Mouse (Mus musculus) adrenal gland (tissue): ENCODE data around the gene Srpk2.
"Not testable (repeated sequence)": the region's sequence is repeated elsewhere in the genome, so short reads cannot be mapped to it uniquely, and the experiment has no call there.

Experiments used
- intact Hi-C: fragments of 180-260 bp; cut with DNase I; formaldehyde crosslinking; loops from one replicate; pipeline ENCODE4 v1.15.1; 2025
- long read RNA-seq, 2 experiments: library from polyadenylated mRNA; unstranded; transcript quantifications; one replicate each; pipeline ENCODE4 v2.0.0; 2020; ENCODE audit warnings: borderline replicate concordance in 1 of 2; ENCODE audit not compliant: insufficient replicate concordance in 1 of 2

The Srpk2 gene
- long read RNA-seq, experiment 1, full-length matches to known transcripts = 1 of 18 reads
- long read RNA-seq, experiment 1, partial matches to known transcripts = 8 of 18 reads
- long read RNA-seq, experiment 1, other reads (novel, unspliced or antisense) = 9 of 18 reads
- long read RNA-seq, experiment 2, partial matches to known transcripts = 16 of 26 reads
- long read RNA-seq, experiment 2, other reads (novel, unspliced or antisense) = 10 of 26 reads

DNA sequence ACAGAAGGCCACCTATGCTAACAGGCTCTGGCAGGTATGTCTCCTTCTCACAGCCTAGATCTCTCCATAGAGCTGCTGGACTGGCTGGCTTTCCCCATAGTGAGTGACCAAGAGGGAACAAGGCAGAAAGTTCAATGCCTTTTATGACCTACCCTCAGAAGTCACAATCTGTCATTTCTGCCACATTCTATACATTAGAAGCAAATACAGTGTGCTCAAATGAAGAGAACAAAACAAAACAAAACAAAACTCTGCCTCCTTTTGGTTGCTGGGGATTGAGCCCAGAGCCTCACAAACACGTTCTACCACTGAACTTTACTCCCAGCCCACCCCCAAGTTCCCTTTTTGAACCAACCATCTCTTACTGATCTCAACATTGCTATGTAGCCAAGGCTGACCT lies at the start of gene Srpk2:
Srpk2 (minus strand) TSS at position 101 of the 400 bp plus-strand sequence.
- intact Hi-C loops = no loop called here

DNA sequence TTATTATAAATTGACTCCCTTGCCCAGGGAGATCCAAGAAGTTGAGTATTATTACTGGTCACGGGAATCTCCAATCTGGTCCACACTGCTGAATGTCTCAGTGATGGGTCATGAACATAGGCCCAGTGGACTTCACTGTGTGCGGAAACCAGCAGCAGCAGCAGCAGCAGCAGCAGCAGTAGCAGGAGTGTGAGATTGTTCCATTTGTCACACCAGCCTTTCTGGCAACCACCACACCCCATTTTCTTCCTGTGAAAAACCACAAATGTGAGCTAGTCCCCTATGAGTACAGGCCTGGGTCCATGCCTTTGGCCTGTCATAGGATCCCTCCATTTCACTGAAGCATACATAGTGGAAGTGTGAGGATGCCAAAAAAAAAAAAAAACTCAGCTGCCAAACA lies 37.5 kb upstream of the Srpk2 start:
- intact Hi-C loops = no loop called here

- intact Hi-C loops = no loop called here
These were observed 34.5 kb upstream of the Srpk2 start for GRCm38 (mm10) chr5:23718881-23719328.

GRCm38 (mm10) chr5:23718182-23718534 lies 33.7 kb upstream of the Srpk2 start:
- intact Hi-C loops = no loop called here

GRCm38 (mm10) chr5:23717469-23718181 lies 33.2 kb upstream of the Srpk2 start:
- intact Hi-C loops = no loop called here

GRCm38 (mm10) chr5:23713401-23714335 lies 29.3 kb upstream of the Srpk2 start:
- intact Hi-C loops = no loop called here

GRCm38 (mm10) chr5:23712130-23713001 lies 27.9 kb upstream of the Srpk2 start:
- intact Hi-C loops = no loop called here

DNA sequence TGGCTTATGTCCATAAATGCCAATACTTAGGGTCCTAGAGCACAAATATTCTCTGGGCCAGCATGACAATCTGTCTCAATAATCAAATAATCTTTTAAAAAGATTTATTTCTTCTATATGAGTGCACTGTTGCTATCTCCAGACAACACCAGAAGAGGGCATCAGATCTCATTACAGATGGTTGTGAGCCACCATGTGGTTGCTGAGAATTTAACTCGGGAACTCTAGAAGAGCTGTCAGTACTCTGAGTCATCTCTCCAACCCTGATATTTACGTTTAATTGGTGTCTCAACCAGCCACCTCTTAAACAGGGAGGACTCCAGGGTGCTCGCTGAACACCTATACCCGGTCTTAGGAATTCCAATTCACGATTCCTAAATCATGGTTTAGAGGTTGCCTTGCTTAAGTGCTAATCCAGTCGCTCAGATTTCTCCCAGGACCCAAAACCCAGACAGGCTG lies 27.3 kb upstream of the Srpk2 start:
- intact Hi-C loops = not testable (repeated sequence)

- intact Hi-C loops = no loop called here
These were observed 26.8 kb upstream of the Srpk2 start for GRCm38 (mm10) chr5:23711244-23711643.

DNA sequence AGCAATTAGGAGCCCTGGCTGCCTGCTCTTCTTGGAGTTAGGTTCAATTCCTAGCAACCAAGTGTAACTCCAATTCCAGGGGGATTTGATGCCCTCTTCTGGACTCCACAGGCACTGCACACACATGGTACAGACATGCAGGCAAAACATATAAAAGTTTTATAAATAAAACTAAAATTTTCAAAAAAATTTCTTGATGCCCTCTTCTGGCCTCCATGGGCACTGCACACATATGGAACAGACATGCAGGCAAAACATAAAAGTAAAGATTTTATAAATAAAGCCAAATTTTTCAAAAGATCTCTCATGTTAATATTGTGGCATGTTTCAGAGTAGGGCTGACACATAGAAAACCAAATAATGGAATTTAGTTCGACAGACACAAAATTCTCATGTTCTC lies 25.2 kb upstream of the Srpk2 start:
- intact Hi-C loops = no loop called here

DNA sequence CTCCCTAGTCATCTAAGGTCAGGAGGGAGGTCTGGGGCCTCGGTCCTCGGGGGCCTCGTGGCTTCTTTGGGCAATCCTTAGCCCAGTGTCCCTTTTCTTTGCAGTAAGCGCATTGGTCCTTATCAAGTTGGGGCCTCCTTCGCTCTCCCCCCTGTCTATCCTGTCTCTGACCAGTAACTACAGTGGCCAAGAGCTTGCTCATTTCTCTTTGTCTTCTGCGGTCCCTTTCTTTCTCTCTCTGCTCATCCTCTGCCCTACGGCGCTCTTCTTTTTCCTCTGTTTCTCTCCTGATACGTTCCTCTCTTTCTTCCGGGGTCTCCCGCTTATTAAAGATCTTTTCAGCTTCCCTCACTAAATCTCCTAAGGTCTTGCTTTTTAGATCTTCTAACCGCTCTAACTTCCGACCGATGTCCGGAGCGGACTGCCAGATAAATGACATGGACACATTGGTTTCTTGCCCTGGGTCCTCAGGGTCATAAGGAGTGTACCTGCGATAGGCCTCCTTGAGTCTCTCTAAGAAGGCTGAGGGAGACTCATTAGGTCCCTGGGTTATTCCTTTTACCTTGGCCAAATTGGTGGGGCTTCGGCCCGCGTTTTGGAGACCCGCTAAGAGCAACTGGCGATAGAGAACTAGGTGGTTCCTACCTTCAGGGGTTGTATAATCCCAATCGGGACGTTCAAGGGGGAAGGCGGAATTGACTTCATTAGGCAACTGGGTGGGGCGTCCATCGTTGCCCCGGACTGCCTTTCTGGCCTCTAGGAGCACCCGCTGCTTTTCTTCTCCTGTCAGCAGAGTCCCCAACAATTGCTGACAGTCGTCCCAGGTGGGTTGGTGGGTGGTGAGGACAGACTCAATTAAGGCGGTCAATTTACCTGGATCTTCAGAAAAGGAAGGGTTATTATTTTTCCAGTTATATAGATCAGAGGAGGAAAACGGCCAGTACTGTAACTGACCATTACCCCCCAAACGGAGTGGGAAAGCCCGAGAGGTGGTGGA lies 22.5 kb upstream of the Srpk2 start:
- intact Hi-C loops = not testable (repeated sequence)

- intact Hi-C loops = no loop called here
These were observed 13.0 kb upstream of the Srpk2 start for GRCm38 (mm10) chr5:23697457-23697856.

GRCm38 (mm10) chr5:23683431-23683830 lies 986 bp downstream of the Srpk2 start:
- intact Hi-C loops = no loop called here

DNA sequence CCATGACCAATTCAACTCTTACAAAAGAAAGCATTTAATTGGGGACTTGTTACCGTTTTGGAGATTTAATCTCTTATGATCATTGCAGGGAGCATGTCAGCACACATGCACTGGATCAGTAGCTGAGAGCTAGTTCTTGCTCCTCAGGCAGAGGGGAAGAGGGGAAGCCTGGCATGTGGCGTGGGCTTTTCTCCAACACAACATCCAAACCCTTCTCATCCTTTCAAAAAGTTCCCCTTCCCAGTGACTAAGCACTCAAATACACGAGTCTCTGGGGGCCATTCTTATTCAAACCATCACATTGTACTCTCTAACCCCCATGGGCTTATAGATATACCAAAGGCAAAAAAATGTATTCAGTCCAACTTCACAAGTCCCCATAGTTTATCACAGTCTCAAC lies 5.4 kb downstream of the Srpk2 start:
- intact Hi-C loops = no loop called here

DNA sequence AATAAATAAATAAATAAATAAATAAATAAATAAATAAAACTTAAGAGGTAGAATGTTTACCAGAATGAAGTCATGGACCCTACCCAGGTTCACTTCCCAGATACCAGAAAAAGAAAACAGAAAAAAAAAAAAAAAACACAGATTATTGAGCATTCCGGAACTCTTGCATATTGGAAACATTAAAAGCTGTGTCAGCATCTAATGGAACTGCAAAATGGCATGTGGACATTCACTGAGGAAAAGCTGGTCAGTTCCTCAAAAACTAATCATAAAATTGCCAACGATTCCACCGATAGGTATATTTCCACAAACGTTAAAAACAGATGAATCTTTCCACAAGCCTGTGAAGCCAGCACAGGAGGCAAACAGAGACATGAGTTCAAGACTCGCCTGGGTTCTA lies 6.5 kb downstream of the Srpk2 start:
- intact Hi-C loops = no loop called here

- intact Hi-C loops = no loop called here
These were observed 7.4 kb downstream of the Srpk2 start for GRCm38 (mm10) chr5:23677072-23677453.

GRCm38 (mm10) chr5:23676156-23677071 lies 8.0 kb downstream of the Srpk2 start:
- intact Hi-C loops = no loop called here

- intact Hi-C loops = no loop called here
These were observed 8.8 kb downstream of the Srpk2 start for GRCm38 (mm10) chr5:23675499-23676155.
